Mouse (Mus musculus): ENCODE data around the gene Palld. TPM values are rescaled to one million over a fixed set of nuclear protein-coding genes. Genes with fewer than 3 reads are reported as not detected.

The Palld gene
- total RNA-seq, 2 experiments from 2014 or later = 148 to 150 TPM

- DNase-seq = no peak
Observed at GRCm38 (mm10) chr8:61500914-61501313, 401.6 kb downstream of the Palld start.

GRCm38 (mm10) chr8:61499035-61499434 is 403.5 kb downstream of the Palld start:
- no peak for DNase-seq

- no peak for DNase-seq
Observed at GRCm38 (mm10) chr8:61497110-61497509, 405.4 kb downstream of the Palld start.

- no peak for DNase-seq
Observed at GRCm38 (mm10) chr8:61488631-61489030, 413.9 kb downstream of the Palld start.

- DNase-seq = peak; percentile 76
Observed at GRCm38 (mm10) chr8:61487597-61488156, 414.8 kb downstream of the Palld start, which contains the start of gene Cbr4. Gene Cbr4, plus strand, starts transcription at chr8:61487734.

- DNase-seq = no peak
Observed at GRCm38 (mm10) chr8:61486923-61487529, 415.5 kb downstream of the Palld start.

DNA sequence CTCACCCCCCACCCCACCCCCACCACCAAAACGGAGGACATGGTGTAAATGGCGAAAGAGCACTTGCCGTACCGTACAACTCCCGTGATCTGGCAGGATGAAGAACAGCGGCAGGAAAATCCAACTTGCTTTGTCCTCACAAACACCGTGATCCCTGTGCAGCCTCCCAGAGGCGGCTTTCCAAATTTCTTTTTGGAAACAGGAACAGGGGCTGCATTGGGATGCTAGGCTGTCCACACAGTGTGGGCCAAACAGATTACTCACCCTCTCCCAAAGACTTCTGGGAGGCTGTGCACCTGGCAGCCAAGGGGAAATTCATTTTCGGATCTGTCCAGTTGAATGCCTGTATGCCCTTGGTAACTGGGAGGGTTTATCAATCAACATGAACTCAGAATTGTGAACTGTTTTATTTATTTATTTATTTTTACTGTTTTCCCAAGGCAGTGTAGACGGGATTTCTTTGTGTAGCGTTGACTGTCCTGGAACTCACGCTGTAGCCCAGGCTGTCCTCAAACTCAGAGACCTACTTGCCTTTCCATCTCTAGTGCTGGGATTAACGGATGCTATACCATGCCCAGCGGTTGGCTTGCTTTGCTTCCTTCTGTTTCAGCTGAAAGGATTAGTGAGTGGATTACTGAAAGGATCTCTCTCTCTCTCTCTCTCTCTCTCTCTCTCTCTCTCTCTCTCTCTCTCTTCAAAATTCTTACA is 422.1 kb downstream of the Palld start:
- DNase-seq = peak; percentile 10

GRCm38 (mm10) chr8:61479506-61480214 is 422.8 kb downstream of the Palld start:
- peak; percentile 54 for DNase-seq

DNA sequence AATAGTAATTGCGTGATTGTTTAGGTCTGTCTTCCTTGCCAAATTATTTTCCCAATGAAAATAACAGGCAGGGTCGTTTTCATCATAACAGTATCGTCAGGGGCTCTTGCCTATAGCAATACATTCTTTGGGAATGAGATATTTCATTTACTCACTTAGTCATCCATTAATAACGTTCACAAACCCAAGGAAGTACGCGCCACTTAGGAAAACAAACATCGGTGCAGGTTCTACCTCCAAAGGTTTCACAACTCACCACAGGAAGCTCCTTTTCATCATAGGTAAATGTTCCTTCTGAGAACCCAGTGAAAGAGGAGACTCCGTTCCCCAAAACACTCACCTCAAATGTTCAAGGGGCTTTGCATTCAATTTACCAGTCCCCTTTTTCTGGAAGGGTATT is 423.7 kb downstream of the Palld start:
- DNase-seq = no peak

DNA sequence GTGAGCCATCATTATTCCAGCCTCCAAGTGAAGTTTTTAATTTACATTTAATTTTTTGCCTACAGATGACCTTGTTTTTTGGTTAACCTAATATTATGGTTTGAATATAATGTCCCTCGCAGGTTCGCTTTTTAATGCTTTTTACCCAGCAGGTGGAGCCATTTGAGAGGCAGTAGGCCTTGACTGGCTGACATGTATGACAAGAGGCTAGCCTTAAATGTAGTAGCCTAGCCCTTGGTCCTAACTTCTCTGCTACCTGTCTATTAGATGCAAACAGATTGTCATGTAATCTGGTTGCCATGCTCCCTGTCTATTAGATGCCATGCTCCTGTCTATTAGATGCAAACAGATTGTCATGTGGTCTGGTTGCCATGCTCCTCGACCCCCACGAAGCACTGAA is 424.3 kb downstream of the Palld start:
- no peak for DNase-seq

DNA sequence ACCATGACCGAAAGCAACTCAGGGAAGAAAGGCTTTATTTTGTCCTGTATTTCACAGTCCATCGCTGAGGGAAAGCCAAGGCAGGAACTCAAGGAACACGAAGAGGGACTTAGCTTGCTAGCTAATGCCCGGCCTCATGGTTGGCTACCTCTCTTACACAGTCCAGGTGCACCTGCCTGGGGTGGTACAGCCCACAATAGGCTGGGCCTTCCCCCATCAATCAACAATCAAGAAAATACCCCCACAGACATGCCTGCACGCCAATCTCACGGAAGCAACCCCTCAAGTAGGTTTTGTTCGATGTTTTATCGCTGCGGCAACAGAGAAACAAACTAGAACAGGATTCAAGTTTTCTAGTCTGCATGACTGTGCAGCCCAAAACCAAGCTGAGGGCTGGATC is 426.3 kb downstream of the Palld start:
- no peak for DNase-seq

DNA sequence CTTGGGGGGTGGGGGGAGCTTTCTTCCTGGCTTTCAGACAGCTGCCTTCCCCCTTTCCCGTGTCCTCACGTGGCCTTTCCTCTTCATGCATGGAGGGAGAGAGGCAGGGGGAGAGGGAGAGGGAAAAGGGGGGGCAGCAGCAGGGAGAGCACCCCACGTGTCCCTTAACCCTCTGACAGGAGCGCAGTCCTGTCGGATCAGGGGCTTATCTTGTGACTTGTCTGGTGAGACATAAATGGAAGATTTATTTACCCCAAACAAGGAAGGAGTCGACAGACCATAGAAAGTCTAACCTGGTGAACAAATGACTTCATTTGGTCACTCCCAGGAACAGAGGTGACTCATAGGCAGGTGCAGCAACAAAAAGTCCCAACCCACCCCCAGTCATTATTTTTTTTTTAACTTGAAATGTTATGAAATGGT is 427.2 kb downstream of the Palld start:
- no peak for DNase-seq

GRCm38 (mm10) chr8:61470213-61470612 is 432.3 kb downstream of the Palld start:
- no peak for DNase-seq

- no peak for DNase-seq
Observed at GRCm38 (mm10) chr8:61467553-61467815, 435.0 kb downstream of the Palld start.

DNA sequence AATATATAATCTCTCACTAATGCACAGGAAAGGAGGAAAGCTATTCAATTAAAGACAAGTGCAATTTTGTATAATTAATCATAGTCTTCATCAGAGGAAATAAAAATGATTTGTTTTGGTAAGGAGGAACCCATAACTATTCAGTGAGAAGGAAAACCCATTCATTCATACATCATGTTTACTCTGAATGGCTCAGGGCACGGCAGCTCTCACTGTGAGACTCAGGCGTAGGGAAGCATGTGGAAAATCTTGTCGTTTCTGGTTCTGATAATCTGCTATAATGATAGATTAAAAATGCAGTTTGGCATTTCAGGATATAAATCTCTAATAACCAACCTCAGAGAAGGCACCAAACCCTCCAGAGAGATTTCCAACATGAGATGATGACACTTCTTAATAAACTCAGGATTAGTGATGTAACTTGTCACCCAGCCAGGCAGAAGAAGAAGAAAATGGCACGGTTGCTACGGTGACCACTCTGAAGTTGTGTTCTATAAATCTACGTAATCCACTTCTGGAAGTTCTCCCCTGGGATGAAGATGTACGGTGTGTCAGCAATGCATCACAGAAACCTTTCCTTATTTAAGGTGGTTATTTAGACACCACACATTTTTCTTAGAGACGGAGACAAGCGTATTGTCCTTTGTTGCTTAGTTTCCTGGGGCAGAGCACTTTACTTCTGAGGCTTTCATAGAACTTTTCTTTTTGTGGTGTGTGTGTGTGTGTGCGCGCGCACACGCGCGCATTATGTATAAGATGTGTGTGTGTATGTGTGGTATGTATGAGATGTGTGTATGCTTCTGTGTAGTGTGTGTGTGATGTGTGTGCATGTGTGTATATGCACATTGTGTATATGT is 435.6 kb downstream of the Palld start:
- DNase-seq = no peak

- no peak for DNase-seq
Observed at GRCm38 (mm10) chr8:61464393-61464792, 438.1 kb downstream of the Palld start.

GRCm38 (mm10) chr8:61462221-61462620 is 440.3 kb downstream of the Palld start:
- no peak for DNase-seq

Other genes starting within 250 kb of the Palld start
- 1 to 10 TPM in 1 of 2 experiments, under 1 TPM in 1; 0.49 to 1.2 TPM for gene Ddx60, start 25.4 kb upstream of the Palld start, total RNA-seq (2021)
- not detected for gene Anxa10, start 220.5 kb upstream of the Palld start, total RNA-seq (2021)

All from gastrocnemius, postnatal 10 days (tissue).